19 mouse cellular contexts compared by ENCODE assay signal in genomic region chr16:48574072-48574471, GRCm38 (mm10).
"Had no signal": no experiment of that assay in that cellular context is flagged by ENCODE, and none has a peak within 500 bp of the region (broad histone marks: within the 10 kb centered on the region; RNA-seq: fewer than 3 reads in every experiment).

No protein-coding gene starts in this region.

- H3K4me3 ChIP-seq: layer of hippocampus, adult 2 months; left cerebral cortex, adult 2 months; liver, embryonic 13.5 days; midbrain, embryonic 12.5 days; midbrain, embryonic 15.5 days; neural tube, embryonic 12.5 days; neural tube, embryonic 15.5 days; stomach, embryonic 15.5 days had no signal

- DNase-seq: kidney, adult 18-20 months; kidney, adult 9 months; kidney, postnatal 14 days; layer of hippocampus, adult 9-11 months; layer of hippocampus, postnatal 36 days; liver, embryonic 13.5 days; lung, adult 2 months; retina, postnatal 1 day; right cerebral cortex, postnatal 25 days; spleen, adult 18-20 months; thymus, postnatal 25 days had no signal

- H3K9ac ChIP-seq: liver, embryonic 13.5 days; midbrain, embryonic 12.5 days; midbrain, embryonic 15.5 days; neural tube, embryonic 12.5 days; neural tube, embryonic 15.5 days; stomach, embryonic 15.5 days had no signal

- H3K27me3 ChIP-seq: liver, embryonic 13.5 days; midbrain, embryonic 15.5 days; neural tube, embryonic 12.5 days; neural tube, embryonic 15.5 days; stomach, embryonic 15.5 days had no signal

- H3K4me2 ChIP-seq: liver, embryonic 13.5 days; midbrain, embryonic 12.5 days; midbrain, embryonic 15.5 days; neural tube, embryonic 12.5 days; neural tube, embryonic 15.5 days; stomach, embryonic 15.5 days had no signal

- H3K4me1 ChIP-seq: liver, embryonic 13.5 days; midbrain, embryonic 12.5 days; midbrain, embryonic 15.5 days; neural tube, embryonic 12.5 days; neural tube, embryonic 15.5 days; stomach, embryonic 15.5 days had no signal

- ATAC-seq: lung, postnatal 0 days; midbrain, embryonic 15.5 days had no signal

- H3K36me3 ChIP-seq: liver, embryonic 13.5 days; midbrain, embryonic 12.5 days; midbrain, embryonic 15.5 days; neural tube, embryonic 12.5 days; neural tube, embryonic 15.5 days; stomach, embryonic 15.5 days had no signal

- H3K9me3 ChIP-seq: liver, embryonic 13.5 days; midbrain, embryonic 12.5 days; midbrain, embryonic 15.5 days; neural tube, embryonic 12.5 days; neural tube, embryonic 15.5 days; stomach, embryonic 15.5 days had no signal

- H3K27ac ChIP-seq: layer of hippocampus, adult 2 months; left cerebral cortex, adult 2 months; liver, embryonic 13.5 days; midbrain, embryonic 12.5 days; midbrain, embryonic 15.5 days; neural tube, embryonic 12.5 days; neural tube, embryonic 15.5 days; stomach, embryonic 15.5 days had no signal
